Mouse (Mus musculus) intestine, embryonic 16.5 days (tissue): Measurements from ENCODE around the gene Htra2. TPM values are rescaled to one million over a fixed set of nuclear protein-coding genes. Genes with fewer than 3 reads are reported as not detected.

ENCODE experiments used
- ATAC-seq: fragments of 200-750 bp; cut with Nextera tagmentation; 2 replicates; pipeline ENCODE4 v1.8.0; 2017; ENCODE audit warnings: moderate TSS enrichment, moderate library complexity
- H3K27ac ChIP-seq: fragments of 300-500 bp; sonication (generic); 2 replicates; pipeline ENCODE4 v1.5.1; 2014; ENCODE audit warnings: mild to moderate bottlenecking, low read length
- H3K27me3 ChIP-seq: fragments of 300-500 bp; sonication (generic); replicated peaks from 2 replicates; pipeline ENCODE4 v1.6.1; 2014; ENCODE audit warnings: low read length, control low read depth, mixed read lengths; ENCODE audit not compliant: control insufficient read depth, insufficient read depth
- H3K36me3 ChIP-seq: fragments of 300-500 bp; sonication (generic); 2 replicates; pipeline ENCODE4 v1.6.1; 2014; ENCODE audit warnings: low read length, control low read depth; ENCODE audit not compliant: control insufficient read depth, insufficient read depth
- H3K4me1 ChIP-seq: fragments of 300-500 bp; sonication (generic); 2 replicates; pipeline ENCODE4 v1.6.1; 2014; ENCODE audit warnings: low read length, control low read depth, mixed read lengths; ENCODE audit not compliant: control insufficient read depth, insufficient read depth
- H3K4me2 ChIP-seq: fragments of 300-500 bp; sonication (generic); 2 replicates; pipeline ENCODE4 v1.6.1; 2014; ENCODE audit warnings: low read depth, low read length, control low read depth
- H3K4me3 ChIP-seq: fragments of 300-500 bp; sonication (generic); 2 replicates; pipeline ENCODE4 v1.5.1; 2014; ENCODE audit warnings: mild to moderate bottlenecking, low read length
- H3K9ac ChIP-seq: fragments of 300-500 bp; sonication (generic); 2 replicates; pipeline ENCODE4 v1.6.1; 2014; ENCODE audit warnings: low read depth, low read length
- H3K9me3 ChIP-seq: fragments of 300-500 bp; sonication (generic); 2 replicates; pipeline ENCODE4 v1.6.1; 2016; ENCODE audit warnings: low read length, control low read depth; ENCODE audit not compliant: control insufficient read depth
- WGBS: fragments of 180-500 bp; shearing (Covaris S2); extraction: QIAGEN DNeasy Blood & Tissue Kit; methylation state at CpG from one replicate; pipeline ENCODE4 v1.1.7; 2014; 5-methylcytosine and 5-hydroxymethylcytosine counted together
- polyA plus RNA-seq: library from polyadenylated mRNA; unstranded; fragments of >200 nt; fragmentation: Nextera tagmentation; extraction: Ambion mirVana; gene quantifications from 2 replicates; pipeline ENCODE4 v1.2.1, GENCODE M21; 2015

Gene Htra2
- polyA plus RNA-seq, 1 experiment from 2014 or later = 68.5 TPM

DNA sequence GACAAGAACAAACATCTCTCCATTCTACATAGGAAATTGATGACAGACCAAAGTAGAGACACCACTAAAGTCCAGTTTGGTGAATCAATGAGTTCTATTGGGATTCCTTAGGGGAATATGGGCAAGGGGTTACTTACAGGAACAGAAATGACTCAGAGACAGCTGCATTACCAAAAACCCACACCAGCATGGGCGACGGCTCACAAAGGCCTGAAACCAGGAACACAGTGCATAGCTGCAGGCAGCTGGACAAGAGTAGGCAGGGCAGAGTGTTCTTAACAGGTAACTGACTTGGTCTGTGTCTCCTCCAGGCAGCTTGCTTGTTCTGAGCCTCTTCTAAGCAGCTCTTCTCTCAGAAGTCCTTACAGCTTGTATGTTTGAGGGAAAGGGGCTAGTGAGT, 39.3 kb downstream of the Htra2 start:
- Histone ChIP-seq H3K9me3 (no peaks in the 10 kb centered on the region), H3K9ac (no peak overlapping the region), H3K4me1 (peaks cover 5% of the 10 kb centered on the region), H3K27me3 (0 out of 2 replicates have a peak, but pooled peaks cover 3% of the 10 kb centered on the region), H3K27ac (no peak overlapping the region), H3K36me3 (no peaks in the 10 kb centered on the region), H3K4me2 (no peak overlapping the region), H3K4me3 (no peak overlapping the region)
- no peak for ATAC-seq
- WGBS = 87% methylated on average over 2 of the region's 2 CpGs

DNA sequence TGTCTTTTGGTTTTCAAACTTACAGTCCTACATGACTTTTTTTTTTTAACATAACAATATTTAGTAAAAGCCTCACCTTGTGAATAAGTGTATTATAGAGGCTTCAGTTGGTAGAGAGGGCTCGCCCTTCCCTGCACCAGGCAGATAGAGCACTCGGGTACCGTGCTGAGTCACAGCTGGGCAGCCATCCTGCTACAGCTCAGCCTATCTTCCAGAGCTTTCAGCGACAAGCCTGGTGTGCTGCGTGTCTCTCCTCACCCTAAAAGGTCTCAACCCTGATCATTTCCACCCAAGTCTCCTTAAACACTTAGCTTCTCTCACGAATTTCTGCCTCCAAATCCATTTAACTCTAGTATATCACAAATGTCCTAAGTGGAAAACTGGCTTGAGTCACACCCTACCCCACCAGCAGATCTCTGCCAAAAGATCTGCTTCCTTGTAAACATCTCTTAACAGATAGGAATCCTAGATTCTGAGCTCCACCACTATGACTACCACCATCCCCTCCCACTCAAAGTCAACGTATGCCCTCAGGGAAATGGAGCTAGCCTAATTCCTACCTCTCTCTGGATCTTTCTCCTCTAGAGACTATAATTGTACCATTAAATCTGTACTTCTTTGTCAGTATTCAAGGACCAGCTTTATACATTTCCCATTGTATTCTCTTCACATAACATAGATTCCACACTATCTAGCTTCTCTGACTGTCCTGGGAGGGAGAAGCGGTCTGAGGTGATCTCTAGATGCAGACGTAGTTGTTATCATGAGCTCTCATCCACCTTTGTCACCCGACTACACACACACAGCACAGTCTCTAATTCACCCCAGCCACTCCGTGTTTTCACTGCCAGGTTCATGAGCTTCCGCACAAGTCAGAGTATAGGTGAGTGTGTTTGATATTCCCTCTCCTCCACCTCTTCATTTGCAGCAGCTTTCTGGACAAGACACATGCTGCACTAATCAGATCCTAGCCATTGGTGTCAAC, 40.3 kb downstream of the Htra2 start:
- H3K4me2 ChIP-seq = no peak overlapping the region
- no peak overlapping the region for H3K27ac ChIP-seq
- H3K4me3 ChIP-seq = no peak overlapping the region
- 0 out of 2 replicates have a peak, but pooled peaks cover 3% of the 10 kb centered on the region for H3K27me3 ChIP-seq
- WGBS = 65% methylated on average over 12 of the region's 12 CpGs
- no peaks in the 10 kb centered on the region for H3K9me3 ChIP-seq
- peak; percentile 80 for ATAC-seq
- H3K36me3 ChIP-seq = no peaks in the 10 kb centered on the region
- no peak overlapping the region for H3K9ac ChIP-seq
- H3K4me1 ChIP-seq = peaks cover 5% of the 10 kb centered on the region

GRCm38 (mm10) chr6:83013444-83013843, 41.6 kb downstream of the Htra2 start:
- H3K4me2 ChIP-seq = no peak overlapping the region
- peaks cover 5% of the 10 kb centered on the region for H3K4me1 ChIP-seq
- no peaks in the 10 kb centered on the region for H3K36me3 ChIP-seq
- H3K4me3 ChIP-seq = no peak overlapping the region
- 72% methylated on average over 5 of the region's 5 CpGs for WGBS
- H3K9ac ChIP-seq = no peak overlapping the region
- no peaks in the 10 kb centered on the region for H3K9me3 ChIP-seq
- H3K27me3 ChIP-seq = 0 out of 2 replicates have a peak, but pooled peaks cover 3% of the 10 kb centered on the region
- H3K27ac ChIP-seq = no peak overlapping the region
- ATAC-seq = no peak

DNA sequence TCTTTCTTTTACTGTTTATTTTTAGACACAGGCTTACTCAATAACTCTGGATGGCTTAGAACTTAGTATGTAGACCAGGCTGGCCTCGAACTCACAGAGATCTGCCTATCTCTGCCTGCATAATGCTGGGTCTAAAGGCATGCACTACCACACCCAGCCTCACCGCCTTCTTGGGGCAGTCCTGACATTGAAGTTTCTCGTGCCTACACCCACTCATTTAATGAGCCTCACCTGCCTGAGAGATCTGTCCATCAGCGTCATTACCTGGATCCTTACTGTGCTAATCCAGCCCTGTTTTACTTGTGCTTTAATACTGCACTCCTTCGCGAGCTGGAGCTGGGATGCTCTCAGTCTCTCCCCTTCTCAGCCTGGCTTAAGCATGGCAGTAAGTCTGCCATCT, 43.3 kb downstream of the Htra2 start:
- Histone ChIP-seq H3K4me1 (peaks cover 4% of the 10 kb centered on the region), H3K27ac (no peak overlapping the region), H3K36me3 (no peaks in the 10 kb centered on the region), H3K4me2 (no peak overlapping the region), H3K4me3 (no peak overlapping the region), H3K9ac (no peak overlapping the region), H3K9me3 (no peaks in the 10 kb centered on the region), H3K27me3 (no peaks in the 10 kb centered on the region)
- 68% methylated on average over 6 of the region's 6 CpGs for WGBS
- ATAC-seq = no peak

GRCm38 (mm10) chr6:83011255-83011654, 43.8 kb downstream of the Htra2 start:
- peaks cover 2% of the 10 kb centered on the region; the same call in 1 of the 2 replicates for H3K4me1 ChIP-seq
- H3K27ac ChIP-seq = no peak overlapping the region
- no peak overlapping the region for H3K4me2 ChIP-seq
- H3K4me3 ChIP-seq = no peak overlapping the region
- ATAC-seq = no peak
- no peaks in the 10 kb centered on the region for H3K27me3 ChIP-seq
- no peaks in the 10 kb centered on the region for H3K36me3 ChIP-seq
- H3K9me3 ChIP-seq = no peaks in the 10 kb centered on the region
- H3K9ac ChIP-seq = no peak overlapping the region
- 83% methylated on average over 7 of the region's 7 CpGs for WGBS

DNA sequence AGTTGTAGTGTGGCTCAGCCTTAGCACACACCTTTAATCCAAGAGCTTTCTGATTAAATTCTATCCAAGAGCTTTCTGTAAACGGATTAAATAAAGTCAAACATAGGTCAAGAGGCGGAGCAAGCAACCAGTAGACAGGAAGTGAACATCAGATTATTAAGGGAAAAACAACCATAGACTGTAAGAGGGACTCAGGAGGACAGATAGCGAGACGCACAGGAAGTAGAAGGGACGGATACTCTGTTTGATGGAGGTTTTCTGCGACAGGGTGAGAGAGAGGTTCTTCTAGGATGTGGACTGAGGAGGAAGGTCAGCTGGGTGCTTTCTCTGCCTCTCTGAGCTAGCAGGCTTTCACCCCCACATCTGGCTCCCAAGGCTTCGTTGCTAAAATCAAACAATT, 45.1 kb downstream of the Htra2 start:
- WGBS = 49% methylated on average over 7 of the region's 7 CpGs
- no peaks in the 10 kb centered on the region for H3K4me1 ChIP-seq
- no peak for ATAC-seq
- H3K9ac ChIP-seq = no peak overlapping the region
- no peaks in the 10 kb centered on the region for H3K36me3 ChIP-seq
- H3K27me3 ChIP-seq = no peaks in the 10 kb centered on the region
- no peak overlapping the region for H3K4me2 ChIP-seq
- H3K9me3 ChIP-seq = no peaks in the 10 kb centered on the region
- no peak overlapping the region for H3K4me3 ChIP-seq
- no peak overlapping the region for H3K27ac ChIP-seq

GRCm38 (mm10) chr6:83008659-83009058, 46.4 kb downstream of the Htra2 start:
- H3K27ac ChIP-seq = no peak overlapping the region
- no peak overlapping the region for H3K4me3 ChIP-seq
- 45% methylated on average over 3 of the region's 3 CpGs for WGBS
- no peak overlapping the region for H3K9ac ChIP-seq
- H3K4me1 ChIP-seq = no peaks in the 10 kb centered on the region
- H3K27me3 ChIP-seq = no peaks in the 10 kb centered on the region
- no peak overlapping the region for H3K4me2 ChIP-seq
- H3K9me3 ChIP-seq = no peaks in the 10 kb centered on the region
- H3K36me3 ChIP-seq = no peaks in the 10 kb centered on the region
- ATAC-seq = no peak

DNA sequence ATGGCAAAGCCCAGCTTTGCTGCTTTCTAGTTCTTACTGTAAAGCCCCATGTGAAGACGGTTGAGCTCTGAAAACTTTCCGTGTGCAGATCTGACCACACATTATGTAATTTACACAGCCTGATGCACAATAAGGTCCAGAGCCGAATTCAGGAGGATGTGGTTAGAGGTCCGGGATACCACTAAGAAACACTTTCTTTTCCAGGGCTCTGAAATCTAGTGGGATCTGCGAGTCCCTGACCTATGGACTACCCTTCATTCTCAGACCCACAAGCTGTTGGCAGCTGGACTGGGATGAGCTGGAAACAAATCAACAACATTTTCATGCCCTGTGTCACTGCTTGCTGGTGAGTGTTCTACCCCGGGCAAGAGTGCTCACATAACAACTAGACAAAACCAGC, 49.0 kb downstream of the Htra2 start:
- WGBS = 84% methylated on average over 6 of the region's 6 CpGs

DNA sequence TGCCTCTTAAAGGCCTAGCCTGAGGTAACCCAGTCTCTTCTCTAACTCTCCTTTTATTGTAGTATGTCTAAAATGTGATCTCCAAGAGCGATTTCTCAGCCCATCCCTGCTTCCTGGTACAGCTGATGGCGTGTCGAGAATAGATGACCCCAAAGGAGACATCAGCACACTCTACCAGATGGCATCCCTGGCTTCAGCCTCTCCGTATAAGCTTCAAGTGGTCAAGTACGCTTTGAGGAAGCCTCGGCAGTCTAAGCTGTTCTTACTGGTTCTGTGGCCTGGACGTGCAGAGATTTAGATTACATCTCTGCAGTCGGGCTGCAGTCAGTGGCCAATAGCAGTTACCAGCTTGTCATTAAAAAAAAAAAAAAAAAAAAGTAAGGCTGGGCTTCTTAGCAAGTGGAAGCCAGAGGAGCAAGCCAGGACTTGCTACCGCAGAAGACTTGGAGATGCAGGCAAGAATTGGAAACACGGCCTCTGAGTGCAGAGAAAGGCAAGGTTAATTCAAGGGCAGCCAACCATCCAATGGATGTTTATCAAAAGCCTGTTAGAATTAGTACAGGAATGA, 49.5 kb downstream of the Htra2 start:
- H3K4me2 ChIP-seq = no peak overlapping the region
- H3K4me3 ChIP-seq = no peak overlapping the region
- H3K9ac ChIP-seq = no peak overlapping the region
- no peak overlapping the region for H3K27ac ChIP-seq
- H3K36me3 ChIP-seq = no peaks in the 10 kb centered on the region
- no peaks in the 10 kb centered on the region for H3K9me3 ChIP-seq
- WGBS = 79% methylated on average over 10 of the region's 10 CpGs
- no peaks in the 10 kb centered on the region for H3K4me1 ChIP-seq
- H3K27me3 ChIP-seq = no peaks in the 10 kb centered on the region
- ATAC-seq = no peak

More for the DNA sequence above, 49.0 kb downstream of the Htra2 start:
- Histone ChIP-seq H3K9me3 (no peaks in the 10 kb centered on the region), H3K4me1 (no peaks in the 10 kb centered on the region), H3K9ac (no peak overlapping the region), H3K27me3 (no peaks in the 10 kb centered on the region), H3K27ac (no peak overlapping the region), H3K4me3 (no peak overlapping the region), H3K36me3 (no peaks in the 10 kb centered on the region), H3K4me2 (no peak overlapping the region)
- no peak for ATAC-seq
